Mouse (Mus musculus) hindbrain, embryonic 15.5 days (tissue): ENCODE data around the gene Tnfsf14. TPM values are rescaled to one million over a fixed set of nuclear protein-coding genes. Genes with fewer than 3 reads are reported as not detected.
A peak's percentile ranks its signal among the peaks of the same experiment; 100 is the strongest.

Source experiments
- ATAC-seq: fragments of 200-750 bp; cut with Nextera tagmentation; 2 replicates; pipeline ENCODE4 v1.8.0; 2017; ENCODE audit warnings: low read depth, moderate number of reproducible peaks, moderate TSS enrichment; ENCODE audit not compliant: low FRiP score
- H3K27ac ChIP-seq: fragments of 300-500 bp; sonication (generic); replicated peaks from 2 replicates; pipeline ENCODE4 v1.5.1; 2015; ENCODE audit warnings: mild to moderate bottlenecking, inconsistent platforms
- H3K27me3 ChIP-seq: fragments of 300-500 bp; sonication (generic); 2 replicates; pipeline ENCODE4 v1.6.1; 2015; ENCODE audit warnings: control low read depth, inconsistent platforms
- H3K36me3 ChIP-seq: fragments of 300-500 bp; sonication (generic); 2 replicates; pipeline ENCODE4 v1.6.1; 2015; ENCODE audit warnings: control low read depth, inconsistent platforms
- H3K4me1 ChIP-seq: fragments of 300-500 bp; sonication (generic); replicated peaks from 2 replicates; pipeline ENCODE4 v1.6.1; 2015; ENCODE audit warnings: control low read depth, inconsistent platforms
- H3K4me2 ChIP-seq: fragments of 300-500 bp; sonication (generic); 2 replicates; pipeline ENCODE4 v1.6.1; 2015; ENCODE audit warnings: moderate library complexity, mild to moderate bottlenecking, inconsistent platforms
- H3K4me3 ChIP-seq: fragments of 300-500 bp; sonication (generic); 2 replicates; pipeline ENCODE4 v1.5.1; 2015; ENCODE audit warnings: mild to moderate bottlenecking, inconsistent platforms
- H3K9ac ChIP-seq: fragments of 300-500 bp; sonication (generic); 2 replicates; pipeline ENCODE4 v1.6.1; 2015; ENCODE audit warnings: inconsistent platforms
- H3K9me3 ChIP-seq: fragments of 300-500 bp; sonication (generic); 2 replicates; pipeline ENCODE4 v1.6.1; 2016; ENCODE audit warnings: control low read depth, inconsistent platforms
- WGBS: fragments of 180-500 bp; shearing (Covaris S2); methylation state at CpG from one replicate; pipeline ENCODE4 v1.1.7; 2015; 5-methylcytosine and 5-hydroxymethylcytosine counted together
- polyA plus RNA-seq: library from polyadenylated mRNA; unstranded; fragments of >200 nt; fragmentation: Nextera tagmentation; extraction: Ambion mirVana; gene quantifications from 2 replicates; pipeline ENCODE4 v1.2.1, GENCODE M21; 2015

The Tnfsf14 gene
- 0.08 TPM in 1 of 2 replicates, not detected in the other for polyA plus RNA-seq

DNA sequence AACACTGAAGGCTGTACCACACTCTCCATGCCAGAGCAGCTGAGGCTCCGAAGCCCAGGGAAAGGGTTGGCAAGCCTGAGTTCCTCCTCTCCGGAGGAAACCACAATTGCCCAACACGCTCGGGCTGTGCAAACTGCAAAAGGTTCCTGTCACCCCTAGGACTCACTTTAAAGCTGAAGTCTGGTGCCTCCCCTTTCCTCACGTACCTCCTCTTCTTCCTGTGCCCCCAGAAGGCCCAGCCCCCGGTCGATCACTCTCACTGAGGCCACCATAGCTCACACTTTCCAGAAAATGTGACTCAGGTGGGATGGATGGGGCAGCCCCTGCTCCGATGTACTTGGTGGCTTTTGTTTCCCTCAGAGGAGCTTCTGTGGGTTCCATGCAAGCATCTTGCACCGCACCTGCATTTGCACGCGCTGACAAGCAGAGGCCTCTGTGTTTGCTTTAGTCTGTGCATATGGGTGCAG is at the start of gene Tnfsf14:
Gene Tnfsf14 (minus strand): TSS at position 137 of the 467 bp plus-strand sequence.
- Histone ChIP-seq H3K27ac (no peak within 1 kb of the TSS), H3K9me3 (no peaks in the 10 kb centered on the region), H3K36me3 (no peaks in the 10 kb centered on the region), H3K4me2 (no peak within 1 kb of the TSS), H3K27me3 (no peaks in the 10 kb centered on the region), H3K4me1 (no peaks in the 10 kb centered on the region), H3K9ac (no peak within 1 kb of the TSS), H3K4me3 (no peak within 1 kb of the TSS)
- WGBS, result 84% methylated on average over 11 of the region's 11 CpGs
- ATAC-seq, result no peak

DNA sequence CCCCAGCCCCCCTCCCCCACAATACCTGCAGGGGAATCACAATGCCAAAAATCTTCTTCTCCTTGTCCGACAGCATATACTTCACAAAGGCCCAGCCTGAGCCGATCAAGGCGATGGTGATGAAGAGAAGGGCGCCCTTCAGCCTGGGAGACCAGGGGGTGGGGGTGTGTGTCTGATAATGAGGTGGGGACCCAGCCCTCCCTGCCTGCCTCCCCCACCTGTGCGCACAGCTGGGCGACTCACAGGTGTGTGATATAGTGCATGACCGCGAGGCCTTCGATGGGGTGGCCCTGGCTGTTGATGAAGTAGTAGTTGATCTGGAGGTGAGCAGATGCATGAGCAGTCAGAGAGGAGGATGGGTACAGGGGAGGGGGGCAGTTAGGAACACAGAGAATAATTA is 43.2 kb upstream of the Tnfsf14 start:
- WGBS, result 95% methylated on average over 9 of the region's 9 CpGs
- no peak overlapping the region for H3K9ac ChIP-seq
- no peak overlapping the region for H3K4me3 ChIP-seq
- H3K4me2 ChIP-seq, result no peak overlapping the region
- 0 out of 2 replicates have a peak, but pooled peaks have one; percentile 28 for ATAC-seq
- no peak overlapping the region for H3K27ac ChIP-seq
- no peaks in the 10 kb centered on the region for H3K4me1 ChIP-seq
- H3K36me3 ChIP-seq, result peaks cover 15% of the 10 kb centered on the region
- H3K9me3 ChIP-seq, result no peaks in the 10 kb centered on the region
- no peaks in the 10 kb centered on the region for H3K27me3 ChIP-seq

DNA sequence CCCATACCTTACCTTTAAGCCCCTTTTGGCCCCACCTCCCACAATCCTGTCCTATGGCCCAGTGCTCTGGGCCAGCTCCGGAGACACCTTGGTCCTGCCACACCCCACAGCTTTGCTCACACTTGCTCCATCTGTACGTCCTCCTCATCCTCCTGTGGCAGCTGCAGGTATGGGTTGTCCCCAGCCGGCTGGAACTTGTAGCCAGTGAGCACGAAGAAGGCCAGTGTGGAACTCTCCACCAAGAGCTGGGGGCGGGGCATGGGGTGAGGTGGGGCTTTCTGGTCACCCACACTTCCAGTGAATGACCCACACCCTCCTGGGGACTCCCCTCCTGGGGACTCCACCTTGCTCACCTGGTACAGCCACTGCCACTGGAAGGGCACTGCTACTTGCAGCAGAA is 41.8 kb upstream of the Tnfsf14 start:
- no peaks in the 10 kb centered on the region for H3K9me3 ChIP-seq
- H3K36me3 ChIP-seq, result peaks cover 7% of the 10 kb centered on the region; the same call in 1 of the 2 replicates
- 94% methylated on average over 5 of the region's 5 CpGs for WGBS
- no peak overlapping the region for H3K27ac ChIP-seq
- H3K9ac ChIP-seq, result no peak overlapping the region
- no peaks in the 10 kb centered on the region for H3K4me1 ChIP-seq
- H3K4me2 ChIP-seq, result no peak overlapping the region
- no peak for ATAC-seq
- no peak overlapping the region for H3K4me3 ChIP-seq
- no peaks in the 10 kb centered on the region for H3K27me3 ChIP-seq

DNA sequence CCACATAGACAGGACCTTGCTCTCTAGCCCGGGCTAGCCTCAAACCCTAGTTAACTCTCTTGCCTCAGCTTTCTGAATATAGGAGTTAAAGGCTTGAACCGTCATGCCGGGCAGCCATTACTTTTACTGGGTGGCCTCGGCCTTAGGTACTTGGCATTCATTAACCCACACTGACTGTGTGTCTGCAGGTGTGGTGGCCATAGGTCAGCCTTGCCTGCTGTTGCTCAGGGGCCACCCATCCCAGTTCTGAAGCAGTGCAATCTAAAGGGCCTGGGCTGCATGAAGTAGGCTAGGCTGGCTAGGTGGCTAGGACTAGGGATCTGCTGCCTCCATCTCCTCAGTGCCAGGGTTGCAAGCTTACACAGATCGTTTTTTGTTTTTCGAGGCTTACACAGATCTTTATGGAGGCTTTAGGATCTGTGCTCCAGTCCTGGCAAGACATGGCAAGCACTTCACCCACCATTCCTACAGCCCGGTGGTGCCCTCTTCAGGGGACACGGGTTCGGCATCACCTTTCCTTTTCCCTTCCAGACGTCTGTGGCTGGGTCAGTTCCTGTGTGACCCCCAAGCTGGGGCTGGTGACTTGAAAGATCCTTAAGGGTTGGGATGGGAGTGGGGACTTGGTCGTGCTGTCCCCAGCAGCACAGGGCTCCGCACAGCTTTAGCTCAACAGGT is 40.4 kb upstream of the Tnfsf14 start:
- no peak overlapping the region for H3K27ac ChIP-seq
- no peak overlapping the region for H3K4me2 ChIP-seq
- no peaks in the 10 kb centered on the region for H3K27me3 ChIP-seq
- WGBS, result 85% methylated on average over 12 of the region's 12 CpGs
- no peak for ATAC-seq
- no peaks in the 10 kb centered on the region for H3K9me3 ChIP-seq
- no peak overlapping the region for H3K4me3 ChIP-seq
- peaks cover 7% of the 10 kb centered on the region; the same call in 1 of the 2 replicates for H3K36me3 ChIP-seq
- no peak overlapping the region for H3K9ac ChIP-seq
- no peaks in the 10 kb centered on the region for H3K4me1 ChIP-seq

DNA sequence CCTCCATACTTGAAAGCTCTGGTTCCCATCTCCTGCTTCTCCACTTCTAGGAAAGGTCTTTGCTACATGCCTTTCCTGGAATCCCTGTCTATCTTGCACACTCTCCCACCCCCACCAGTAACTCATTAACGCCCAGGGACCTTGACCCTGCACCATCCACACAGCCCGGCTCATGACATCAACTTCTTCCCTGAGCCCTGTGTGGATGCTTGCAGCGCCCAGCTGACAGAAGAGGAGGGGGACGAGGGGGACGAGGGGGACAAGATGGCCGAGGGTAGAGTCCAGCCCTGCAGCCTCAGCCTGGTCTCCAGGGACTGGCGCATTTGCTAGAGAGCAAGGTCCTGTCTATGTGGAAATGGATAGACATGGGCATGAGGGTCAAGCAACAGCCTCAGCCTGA is 39.1 kb upstream of the Tnfsf14 start:
- Histone ChIP-seq H3K36me3 (peaks cover 5% of the 10 kb centered on the region; the same call in 1 of the 2 replicates), H3K9ac (no peak overlapping the region), H3K4me1 (no peaks in the 10 kb centered on the region), H3K27ac (no peak overlapping the region), H3K4me3 (no peak overlapping the region), H3K4me2 (no peak overlapping the region), H3K9me3 (no peaks in the 10 kb centered on the region), H3K27me3 (no peaks in the 10 kb centered on the region)
- WGBS, result 54% methylated on average over 7 of the region's 7 CpGs
- ATAC-seq, result no peak

DNA sequence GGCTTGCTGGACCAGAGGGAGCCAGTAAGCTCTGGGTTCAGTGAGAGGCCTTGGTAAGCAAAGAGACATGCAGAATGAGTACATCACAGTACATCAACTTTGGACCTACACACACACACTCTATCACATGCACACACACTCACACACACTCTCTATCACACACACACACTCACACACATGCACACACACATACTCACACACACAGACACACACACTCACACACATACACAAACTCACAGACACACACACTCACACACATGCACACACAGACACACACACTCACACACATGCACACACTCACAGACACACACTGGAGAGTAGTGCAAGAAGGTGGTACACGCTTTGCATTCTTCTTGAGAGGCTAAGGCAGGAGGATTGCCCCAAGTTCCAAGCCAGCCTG is 38.2 kb upstream of the Tnfsf14 start:
- 79% methylated on average over 1 of the region's 1 CpGs for WGBS
- no peak overlapping the region for H3K4me2 ChIP-seq
- no peaks in the 10 kb centered on the region for H3K36me3 ChIP-seq
- H3K4me1 ChIP-seq, result no peaks in the 10 kb centered on the region
- H3K9me3 ChIP-seq, result no peaks in the 10 kb centered on the region
- no peak overlapping the region for H3K9ac ChIP-seq
- H3K27me3 ChIP-seq, result no peaks in the 10 kb centered on the region
- no peak for ATAC-seq
- no peak overlapping the region for H3K27ac ChIP-seq
- H3K4me3 ChIP-seq, result no peak overlapping the region

DNA sequence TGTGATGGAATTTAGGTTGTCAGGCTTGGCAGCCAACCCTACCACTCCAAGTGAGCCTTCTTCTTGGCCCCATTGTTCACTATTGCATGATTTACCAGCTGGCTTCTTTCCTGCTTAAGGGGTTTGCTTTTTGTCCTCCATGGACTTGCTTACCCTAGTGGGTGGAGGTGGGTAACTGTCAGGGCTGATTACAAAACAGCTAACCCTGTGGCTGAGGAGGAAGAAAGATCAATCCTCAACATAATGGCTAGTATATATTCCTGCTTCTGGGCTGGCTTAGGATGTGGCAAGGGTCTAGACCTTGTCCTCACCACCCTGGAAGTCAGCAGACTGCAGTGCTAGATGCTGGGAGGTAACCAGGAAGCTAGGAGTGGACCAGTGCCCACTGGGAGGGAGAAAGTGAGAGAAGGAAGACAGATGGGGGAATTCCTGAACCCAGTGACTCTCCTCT is 37.4 kb upstream of the Tnfsf14 start:
- no peaks in the 10 kb centered on the region for H3K9me3 ChIP-seq
- ATAC-seq, result no peak
- H3K4me3 ChIP-seq, result no peak overlapping the region
- no peak overlapping the region for H3K4me2 ChIP-seq
- no peaks in the 10 kb centered on the region for H3K4me1 ChIP-seq
- H3K36me3 ChIP-seq, result no peaks in the 10 kb centered on the region
- no peak overlapping the region for H3K9ac ChIP-seq
- no peaks in the 10 kb centered on the region for H3K27me3 ChIP-seq
- H3K27ac ChIP-seq, result no peak overlapping the region

DNA sequence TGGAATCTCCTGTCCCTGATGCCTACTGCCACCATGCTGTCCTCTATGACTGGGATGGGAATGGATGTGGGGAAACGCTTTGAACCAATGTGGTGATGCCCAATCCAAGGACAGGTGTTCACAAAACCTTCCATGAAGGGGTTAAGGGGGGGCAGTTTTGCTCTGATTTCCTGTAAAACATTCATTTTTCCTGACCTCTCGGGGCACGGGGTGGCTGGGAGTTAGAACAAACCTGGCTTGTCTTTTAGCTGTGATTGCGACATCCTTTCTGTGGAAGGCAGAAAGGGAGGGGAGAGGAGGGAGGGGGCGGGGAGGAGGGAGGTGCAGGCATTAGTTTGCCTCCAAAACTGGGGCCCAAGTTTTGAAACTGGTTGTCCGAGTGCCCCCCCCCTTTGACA is 36.8 kb upstream of the Tnfsf14 start:
- no peak overlapping the region for H3K9ac ChIP-seq
- 80% methylated on average over 6 of the region's 6 CpGs for WGBS

DNA sequence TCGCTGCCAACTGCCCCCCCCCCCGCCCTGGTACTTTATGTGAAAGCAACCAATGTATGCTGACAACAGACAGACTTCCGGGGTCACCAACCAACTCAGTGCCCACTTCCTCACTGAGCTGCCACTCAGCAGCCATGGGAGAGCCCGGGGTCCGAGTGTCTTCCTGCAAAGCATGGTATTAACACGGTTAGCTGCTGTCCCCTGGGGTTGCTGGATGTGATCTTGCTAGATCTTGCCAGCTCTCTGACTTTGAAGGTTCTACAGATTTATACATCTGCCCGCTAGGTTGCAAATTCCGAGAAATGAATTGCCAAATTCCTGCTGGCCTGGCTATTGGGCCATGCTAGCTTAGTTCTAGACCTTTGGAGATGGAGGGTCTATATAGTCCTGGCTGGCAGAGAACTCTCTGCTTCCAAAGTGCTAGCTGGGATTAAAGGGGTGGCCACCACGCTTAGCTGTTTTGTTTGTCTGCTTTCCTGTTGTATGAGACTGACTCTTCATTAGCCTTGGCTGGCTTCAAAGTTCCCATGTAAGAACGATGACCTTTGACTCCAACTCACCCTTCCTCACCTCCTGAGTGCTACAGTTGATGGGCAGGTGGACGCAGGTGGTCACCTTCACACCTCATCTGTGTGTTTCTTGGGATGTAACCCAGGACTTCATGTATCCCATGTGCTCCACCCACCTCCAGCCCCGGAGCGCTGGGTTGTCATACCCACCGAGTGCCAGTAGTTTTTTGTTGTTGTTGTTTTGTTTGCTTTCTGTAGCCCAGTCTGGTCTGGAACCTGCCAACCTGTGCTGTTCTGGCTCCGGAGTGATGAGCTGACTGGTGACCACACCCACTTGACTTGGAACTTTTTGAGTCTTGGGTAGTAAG is 36.1 kb upstream of the Tnfsf14 start:
- WGBS, result 79% methylated on average over 15 of the region's 15 CpGs
- H3K27ac ChIP-seq, result no peak overlapping the region

More for the DNA sequence above, 36.8 kb upstream of the Tnfsf14 start:
- H3K27me3 ChIP-seq, result no peaks in the 10 kb centered on the region
- H3K27ac ChIP-seq, result no peak overlapping the region
- H3K4me3 ChIP-seq, result no peak overlapping the region
- no peaks in the 10 kb centered on the region for H3K9me3 ChIP-seq
- no peaks in the 10 kb centered on the region for H3K36me3 ChIP-seq
- H3K4me1 ChIP-seq, result no peaks in the 10 kb centered on the region
- no peak overlapping the region for H3K4me2 ChIP-seq
- ATAC-seq, result no peak

DNA sequence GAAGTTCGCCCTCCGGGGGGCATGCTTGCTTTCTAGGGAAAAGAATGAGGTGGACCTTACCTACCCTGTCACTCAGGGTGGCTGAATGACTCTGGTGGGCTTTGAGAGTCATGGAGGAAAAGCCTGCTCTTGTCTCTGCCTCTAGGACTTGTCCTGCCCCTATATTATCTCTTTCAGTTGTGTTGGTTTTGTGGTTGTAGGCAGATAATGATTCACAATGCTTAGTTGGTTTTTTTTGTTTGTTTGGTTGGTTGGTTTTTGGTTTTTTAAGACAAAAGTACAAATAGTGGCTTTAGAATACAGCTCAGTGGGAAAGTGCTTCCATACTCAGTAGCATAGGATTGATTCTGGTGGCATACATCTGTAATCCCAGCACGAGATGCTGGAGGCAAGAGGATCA is 34.9 kb upstream of the Tnfsf14 start:
- Histone ChIP-seq H3K9ac (no peak overlapping the region), H3K27me3 (0 out of 2 replicates have a peak, but pooled peaks cover 3% of the 10 kb centered on the region), H3K4me3 (no peak overlapping the region), H3K27ac (no peak overlapping the region), H3K9me3 (no peaks in the 10 kb centered on the region), H3K4me1 (no peaks in the 10 kb centered on the region), H3K4me2 (no peak overlapping the region), H3K36me3 (no peaks in the 10 kb centered on the region)
- 81% methylated on average over 3 of the region's 3 CpGs for WGBS
- ATAC-seq, result no peak

More for the DNA sequence above, 36.1 kb upstream of the Tnfsf14 start:
- H3K36me3 ChIP-seq, result no peaks in the 10 kb centered on the region
- no peak overlapping the region for H3K4me3 ChIP-seq
- no peaks in the 10 kb centered on the region for H3K27me3 ChIP-seq
- ATAC-seq, result no peak
- no peaks in the 10 kb centered on the region for H3K9me3 ChIP-seq
- no peak overlapping the region for H3K9ac ChIP-seq
- H3K4me2 ChIP-seq, result no peak overlapping the region
- H3K4me1 ChIP-seq, result no peaks in the 10 kb centered on the region

DNA sequence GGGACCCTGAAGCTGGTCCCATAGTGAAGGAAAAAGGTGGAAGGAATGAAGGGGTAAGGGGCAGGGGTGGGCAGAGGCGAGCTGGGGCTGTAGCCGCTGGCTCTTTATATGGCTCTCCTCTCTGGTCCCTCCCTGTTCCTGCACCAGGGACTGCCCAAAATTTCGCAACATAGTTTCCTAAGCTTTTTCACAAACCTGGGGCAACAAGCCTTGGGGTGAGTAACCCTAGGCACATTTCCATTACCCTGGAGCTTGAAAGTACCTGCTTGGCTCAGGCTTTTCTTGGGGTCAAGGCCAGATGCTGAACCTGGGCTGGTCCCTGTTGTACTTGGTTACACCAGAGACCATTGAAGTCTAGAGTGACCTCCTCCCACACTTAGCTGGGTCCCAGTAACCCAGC is 34.0 kb upstream of the Tnfsf14 start, which contains the start of gene C3:
Gene C3 (minus strand): TSS at position 123 of the 400 bp plus-strand sequence.
- no peak for ATAC-seq
- H3K4me1 ChIP-seq, result no peaks in the 10 kb centered on the region
- H3K9me3 ChIP-seq, result no peaks in the 10 kb centered on the region
- 89% methylated on average over 3 of the region's 3 CpGs for whole genome bisulfite sequencing
- H3K4me3 ChIP-seq, result no peak within 1 kb of the TSS
- H3K36me3 ChIP-seq, result no peaks in the 10 kb centered on the region
- H3K27me3 ChIP-seq, result 0 out of 2 replicates have a peak, but pooled peaks cover 3% of the 10 kb centered on the region
- H3K27ac ChIP-seq, result no peak within 1 kb of the TSS
- H3K9ac ChIP-seq, result no peak within 1 kb of the TSS
- no peak within 1 kb of the TSS for H3K4me2 ChIP-seq

DNA sequence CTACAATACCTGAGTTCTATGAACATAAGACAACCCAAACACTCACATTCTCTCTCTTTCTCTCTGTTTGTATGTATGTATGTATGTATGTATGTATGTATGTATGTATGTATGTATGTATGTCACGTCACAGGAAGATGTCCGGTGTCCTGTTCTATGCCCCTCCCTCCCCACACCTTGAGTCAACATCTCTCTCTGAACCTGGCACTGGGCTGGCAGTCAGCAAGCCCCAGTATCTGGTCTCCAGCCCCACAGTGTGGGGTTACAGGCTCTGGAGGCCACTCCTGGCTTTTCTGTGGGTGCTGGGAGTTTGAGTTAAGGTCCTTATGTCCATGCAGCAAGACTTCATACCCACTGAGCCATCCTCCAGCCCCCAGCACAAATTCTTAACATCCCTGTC is 33.5 kb upstream of the Tnfsf14 start:
- ATAC-seq, result no peak
- no peaks in the 10 kb centered on the region for H3K4me1 ChIP-seq
- 96% methylated on average over 2 of the region's 2 CpGs for WGBS
- H3K27ac ChIP-seq, result no peak overlapping the region
- no peak overlapping the region for H3K9ac ChIP-seq
- H3K9me3 ChIP-seq, result no peaks in the 10 kb centered on the region
- H3K27me3 ChIP-seq, result 0 out of 2 replicates have a peak, but pooled peaks cover 3% of the 10 kb centered on the region
- no peak overlapping the region for H3K4me2 ChIP-seq
- no peak overlapping the region for H3K4me3 ChIP-seq
- no peaks in the 10 kb centered on the region for H3K36me3 ChIP-seq
